Mouse (Mus musculus): Measurements from ENCODE around the gene Grk2.
"Not testable (repeated sequence)": the region's sequence is repeated elsewhere in the genome, so short reads cannot be mapped to it uniquely, and the experiment has no call there.

The Grk2 gene

GRCm38 (mm10) chr19:4268566-4269361 is 37.3 kb downstream of the Grk2 start, which contains the start of gene Ssh3:
Ssh3 (minus strand) TSS chr19:4269180.
- in situ Hi-C loops (cut with MboI, MseI) = no loop called here

GRCm38 (mm10) chr19:4265956-4266355 is 40.1 kb downstream of the Grk2 start:
- in situ Hi-C loops (cut with MboI, MseI) = no loop called here

DNA sequence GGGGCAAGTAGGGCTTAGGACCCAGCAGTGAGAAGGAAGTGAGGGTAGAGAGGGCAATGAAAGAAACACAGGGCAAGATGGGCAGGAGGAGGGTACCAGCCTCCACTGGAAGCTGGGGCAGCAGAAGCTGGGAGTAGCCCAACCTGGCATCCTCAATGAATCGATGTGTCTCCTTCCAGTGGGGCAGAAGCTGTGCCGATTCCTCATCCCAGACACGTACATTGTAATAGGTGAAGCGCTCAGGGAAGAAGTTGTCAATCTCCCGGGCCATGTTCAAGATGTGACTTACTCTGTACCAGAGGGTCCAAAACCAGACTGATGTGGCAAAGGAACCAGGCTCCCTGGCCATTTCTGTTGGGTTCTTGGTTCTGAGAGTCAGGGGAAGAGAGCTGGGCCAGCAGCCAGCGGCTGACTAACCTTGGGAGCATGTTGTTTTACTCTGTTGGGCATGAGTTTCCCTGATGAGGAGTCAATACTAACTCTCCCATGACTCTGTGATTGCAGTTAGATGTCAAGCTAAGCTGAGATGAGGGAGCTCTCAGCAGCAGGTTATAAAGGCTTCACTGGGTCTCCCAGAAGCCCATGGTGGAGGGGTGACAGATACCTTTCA is 41.7 kb downstream of the Grk2 start:
- in situ Hi-C loops (cut with MboI, MseI) = no loop called here

DNA sequence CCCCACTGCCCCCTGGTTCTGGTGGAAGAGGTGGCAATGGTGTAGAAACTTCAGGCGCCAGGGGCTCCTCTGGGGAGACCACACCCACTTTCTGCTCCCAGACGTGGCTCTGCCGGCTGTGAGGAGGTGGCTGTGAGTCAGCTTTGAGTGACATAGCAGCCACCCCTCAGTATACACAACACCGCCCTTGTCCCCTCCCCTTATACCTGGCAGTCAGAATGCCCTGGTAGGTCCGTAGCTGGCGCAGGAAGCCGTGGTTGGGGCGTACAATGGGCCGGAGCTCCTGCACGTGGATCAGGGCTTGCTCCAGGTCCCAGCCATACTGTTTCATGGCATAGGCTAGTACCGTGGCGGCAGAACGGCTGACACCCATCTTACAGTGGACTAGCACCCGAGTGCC is 42.3 kb downstream of the Grk2 start:
- in situ Hi-C loops (cut with MboI, MseI) = no loop called here

DNA sequence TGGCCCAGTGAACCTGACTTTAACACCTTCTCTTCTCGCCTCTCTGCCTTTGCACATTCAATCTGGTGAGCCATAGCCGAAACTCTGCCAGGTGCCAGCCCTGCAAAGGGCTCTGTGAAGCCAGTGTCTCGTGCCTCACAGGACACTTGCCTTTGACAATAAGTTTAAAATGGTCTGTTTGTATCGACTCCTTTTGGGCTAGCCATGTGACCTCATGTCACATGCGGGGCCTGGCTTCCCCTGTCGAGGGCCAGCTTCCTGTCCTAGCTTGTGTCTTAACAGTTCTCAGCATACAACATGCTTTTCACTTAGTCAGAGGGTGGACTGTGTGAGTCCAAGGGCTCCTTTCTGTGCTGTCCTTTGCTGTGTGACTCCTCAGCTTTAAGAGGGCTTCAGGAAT is 43.3 kb downstream of the Grk2 start:
- in situ Hi-C loops (cut with MboI, MseI) = no loop called here

GRCm38 (mm10) chr19:4261038-4261698 is 44.9 kb downstream of the Grk2 start:
- in situ Hi-C loops (cut with MboI, MseI) = no loop called here

DNA sequence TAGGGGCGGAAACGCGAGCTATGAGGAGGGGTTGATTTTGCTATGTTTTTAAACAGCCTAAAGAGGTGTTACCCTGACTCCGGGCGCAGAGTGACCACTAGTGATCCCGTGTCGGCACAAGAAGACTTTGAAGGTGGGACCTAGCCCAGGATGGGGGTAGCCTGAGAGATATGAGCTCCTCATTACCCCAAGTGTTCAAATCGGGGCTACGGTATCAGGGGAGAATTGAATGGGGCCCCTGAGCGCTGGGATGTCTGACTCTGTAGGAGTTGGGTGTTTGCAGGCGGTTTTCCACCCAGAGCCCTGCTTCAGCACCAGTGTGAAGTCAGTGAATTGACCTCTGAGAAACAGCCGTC is 48.1 kb downstream of the Grk2 start:
- in situ Hi-C loops (cut with MboI, MseI) = loop anchor here (5.0 kb wide), 1 partner anchor 54 kb away; no protein-coding TSS in a partner anchor

DNA sequence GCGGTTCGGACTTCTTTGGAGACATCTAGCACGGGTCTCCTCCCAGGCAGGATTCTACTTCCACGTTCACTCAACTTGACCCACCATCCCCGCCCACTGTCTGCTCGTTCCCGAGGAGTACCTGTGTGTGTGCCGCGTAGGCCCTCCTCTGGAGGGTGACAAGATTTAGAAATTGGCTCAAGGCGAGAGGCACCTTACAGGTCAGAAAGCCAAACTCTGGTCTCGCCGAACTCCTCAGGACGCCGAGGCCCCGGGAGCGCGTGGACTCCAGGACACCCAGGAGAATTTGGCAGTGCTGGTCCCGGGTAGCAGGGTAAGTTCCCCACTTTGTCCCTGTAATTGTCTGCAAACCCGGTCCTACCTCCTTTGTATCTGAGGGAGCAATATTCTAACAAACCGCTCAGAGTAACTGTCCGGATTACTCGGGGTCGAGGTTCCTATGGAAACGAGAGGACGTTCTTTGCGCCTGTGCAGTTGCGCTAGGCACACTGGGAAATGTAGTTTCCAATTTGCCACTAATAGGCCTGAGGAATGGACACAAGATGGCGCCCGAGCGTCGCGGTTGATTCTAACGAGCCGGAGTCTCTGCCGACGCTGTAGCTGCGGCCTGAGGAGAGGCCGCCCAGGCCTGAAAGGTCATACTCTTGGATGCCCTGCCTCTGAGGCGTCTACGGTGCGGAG is 48.7 kb downstream of the Grk2 start:
- in situ Hi-C loops (cut with MboI, MseI) = loop anchor here (5.0 kb wide), 1 partner anchor 55 kb away; no protein-coding TSS in a partner anchor

DNA sequence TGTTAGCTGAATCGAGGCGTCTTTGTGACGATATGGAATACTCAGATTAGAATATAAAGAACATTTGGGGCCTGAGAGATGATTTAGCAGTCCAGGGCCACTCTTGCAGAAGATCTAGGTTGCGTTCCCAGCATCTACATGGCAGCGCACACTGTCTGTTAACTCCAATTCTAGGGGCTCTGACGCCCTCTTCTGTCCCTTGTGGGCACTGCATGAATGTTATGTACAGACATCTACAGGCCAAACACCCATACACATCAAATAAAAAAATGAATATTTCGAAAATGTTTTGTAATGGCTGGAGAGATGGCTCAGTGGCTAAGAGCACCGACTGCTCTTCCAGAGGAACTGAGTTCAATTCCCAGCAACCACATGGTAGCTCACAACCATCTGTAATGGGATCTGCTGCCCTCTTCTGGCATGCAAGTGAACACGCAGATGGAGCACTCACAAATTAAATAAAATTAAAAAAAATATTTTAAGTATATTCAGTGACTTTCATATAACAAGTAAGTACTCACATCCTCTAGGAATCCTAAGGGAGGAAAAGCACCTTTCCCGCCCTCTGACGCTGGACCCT is 50.3 kb downstream of the Grk2 start:
- in situ Hi-C loops (cut with MboI, MseI) = loop anchor here (5.0 kb wide), 1 partner anchor 57 kb away; no protein-coding TSS in a partner anchor

DNA sequence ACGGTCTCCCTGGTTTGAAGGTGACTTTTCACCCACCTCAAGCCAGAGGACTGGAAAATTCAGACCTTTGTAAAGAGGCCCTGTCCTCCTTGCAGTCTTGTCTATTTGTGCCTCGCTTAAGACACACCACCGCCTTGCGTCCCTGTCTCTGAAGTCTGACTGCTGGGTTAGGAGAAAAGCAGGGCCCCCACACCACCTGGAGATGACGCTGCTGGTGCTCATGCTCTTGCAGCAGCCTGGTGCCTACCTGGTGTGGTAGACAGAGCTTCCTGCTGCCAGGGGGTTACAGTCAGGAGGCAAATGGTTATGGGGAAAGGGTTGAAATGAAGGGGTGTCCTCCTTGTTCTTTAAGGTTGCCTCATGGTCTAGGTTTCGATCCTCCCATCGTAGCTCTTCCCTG is 51.8 kb downstream of the Grk2 start:
- in situ Hi-C loops (cut with MboI, MseI) = no loop called here

- in situ Hi-C loops (cut with MboI, MseI) = not testable (repeated sequence)
Measured at GRCm38 (mm10) chr19:4248683-4249082, 57.3 kb downstream of the Grk2 start.

- in situ Hi-C loops (cut with MboI, MseI) = no loop called here
Measured at GRCm38 (mm10) chr19:4247010-4247409, 59.0 kb downstream of the Grk2 start.

DNA sequence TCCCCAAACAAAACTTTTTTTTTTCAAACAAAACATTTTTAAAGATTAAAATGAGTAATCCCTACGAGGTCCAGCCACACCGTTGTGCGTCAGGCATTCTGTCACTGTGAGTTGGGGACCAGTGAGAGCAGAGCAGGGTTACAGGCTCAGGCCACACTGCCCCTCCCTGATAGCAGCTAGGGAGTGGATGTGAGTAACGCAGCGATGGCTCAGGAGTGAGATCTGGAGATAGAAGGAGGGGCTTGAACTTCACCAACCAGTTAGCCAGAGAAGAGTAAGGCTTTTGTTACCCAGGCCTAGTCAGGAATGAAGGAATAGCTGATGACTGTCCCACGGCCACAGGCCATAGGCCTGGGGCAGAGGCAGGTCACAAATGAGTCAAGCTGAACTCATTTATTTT is 61.2 kb downstream of the Grk2 start:
- in situ Hi-C loops (cut with MboI, MseI) = no loop called here

GRCm38 (mm10) chr19:4242416-4242815 is 63.6 kb downstream of the Grk2 start:
- in situ Hi-C loops (cut with MboI, MseI) = no loop called here

GRCm38 (mm10) chr19:4240247-4240668 is 65.8 kb downstream of the Grk2 start:
- in situ Hi-C loops (cut with MboI, MseI) = no loop called here
